Mouse (Mus musculus): Measurements from ENCODE around the gene Nmt1.

Nmt1 gene

GRCm38 (mm10) chr11:103111301-103111700, 83.3 kb downstream of the Nmt1 start:
- DNase-seq (ENCODE audit: low spot score in 2 of 2), result no peak

DNA sequence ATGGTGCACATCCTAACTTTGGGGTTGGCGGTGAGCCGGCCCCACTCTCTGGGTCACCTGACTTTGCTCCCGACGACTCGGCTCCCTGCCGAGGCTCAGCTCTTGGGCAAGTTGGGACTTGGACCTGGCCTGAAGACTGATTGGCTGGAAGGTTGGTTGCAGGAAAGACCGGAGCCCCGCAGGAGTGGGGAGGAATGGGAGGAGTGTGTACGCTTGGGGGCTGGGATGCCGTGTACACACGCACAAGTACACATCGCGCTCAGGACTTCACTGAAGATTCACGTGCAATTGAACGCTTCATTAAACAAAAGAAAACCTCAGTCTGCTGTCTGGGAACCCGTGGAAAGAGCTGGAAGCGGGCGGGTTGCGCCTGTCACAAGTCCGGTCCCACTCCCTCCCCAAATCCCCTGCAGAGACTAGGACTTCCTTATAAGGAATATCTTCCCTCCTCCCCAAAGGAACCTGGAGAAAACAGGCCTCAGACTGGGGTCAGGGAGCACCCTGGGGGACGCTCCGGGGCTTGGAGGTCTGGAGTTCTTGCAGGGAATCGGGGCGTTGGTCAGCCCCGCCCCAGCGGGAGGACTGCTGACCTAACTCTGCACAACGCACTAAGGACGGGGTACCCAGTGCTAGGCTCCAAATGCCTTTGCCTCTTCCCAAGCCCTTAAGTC, 84.0 kb downstream of the Nmt1 start:
- DNase-seq (ENCODE audit: low spot score in 2 of 2), result no peak

- DNase-seq (ENCODE audit: low spot score in 2 of 2), result no peak
Measured at GRCm38 (mm10) chr11:103112552-103112912, 84.5 kb downstream of the Nmt1 start.

GRCm38 (mm10) chr11:103113005-103113404, 85.0 kb downstream of the Nmt1 start:
- DNase-seq (ENCODE audit: low spot score in 2 of 2), result no peak

DNA sequence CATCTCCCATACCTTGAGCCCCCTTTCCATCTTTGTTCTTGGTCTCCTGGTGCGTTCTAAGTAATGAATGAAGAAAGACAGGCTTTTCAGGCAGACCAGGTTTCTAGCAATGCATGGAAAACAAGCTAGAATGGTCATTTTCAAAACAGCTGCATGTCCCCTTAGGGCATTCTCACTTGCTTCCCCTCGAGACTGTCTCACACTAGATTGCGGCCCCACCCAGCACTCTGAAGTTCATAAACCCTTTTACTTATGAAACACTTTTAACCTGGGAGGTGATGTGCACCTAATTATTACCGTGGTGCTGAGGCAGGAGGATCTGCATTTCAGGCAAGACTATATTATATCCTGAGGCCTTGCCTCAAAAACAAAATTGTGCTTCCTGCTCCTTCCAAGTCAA, 85.8 kb downstream of the Nmt1 start:
- no peak for DNase-seq (ENCODE audit: low spot score in 2 of 2)

DNA sequence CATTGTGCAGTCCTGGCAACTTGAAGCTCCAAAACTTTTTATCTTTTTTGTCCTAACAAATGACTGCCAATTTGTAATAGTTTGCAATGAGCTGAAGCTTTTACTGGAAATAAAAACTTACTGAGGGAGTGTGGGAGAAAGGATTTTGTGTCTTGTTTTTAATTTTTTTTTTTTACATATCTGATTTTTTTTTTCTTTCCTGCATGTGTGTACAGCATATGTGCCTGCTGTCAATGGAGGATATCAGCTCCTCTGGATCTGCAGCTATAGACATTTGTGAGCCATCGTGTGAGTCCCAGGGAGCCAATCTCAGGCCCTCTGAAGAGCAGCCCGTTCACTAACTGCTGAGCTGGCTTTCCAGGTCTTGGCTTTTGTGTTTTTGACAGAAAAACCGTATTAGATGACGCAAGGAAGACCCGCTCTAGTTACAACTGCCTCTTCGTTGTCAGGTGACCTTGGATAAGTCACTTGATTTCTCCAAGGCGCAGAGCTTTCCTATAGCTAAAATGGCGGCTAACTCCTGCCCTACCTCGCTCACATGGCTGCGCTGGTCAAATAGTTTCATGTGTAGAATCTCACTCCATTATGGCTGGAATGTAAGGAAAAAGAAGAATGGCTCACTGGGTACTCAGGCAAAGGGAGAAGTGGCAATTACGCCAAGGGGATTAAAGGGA, 86.4 kb downstream of the Nmt1 start:
- DNase-seq (ENCODE audit: low spot score in 2 of 2), result no peak

DNA sequence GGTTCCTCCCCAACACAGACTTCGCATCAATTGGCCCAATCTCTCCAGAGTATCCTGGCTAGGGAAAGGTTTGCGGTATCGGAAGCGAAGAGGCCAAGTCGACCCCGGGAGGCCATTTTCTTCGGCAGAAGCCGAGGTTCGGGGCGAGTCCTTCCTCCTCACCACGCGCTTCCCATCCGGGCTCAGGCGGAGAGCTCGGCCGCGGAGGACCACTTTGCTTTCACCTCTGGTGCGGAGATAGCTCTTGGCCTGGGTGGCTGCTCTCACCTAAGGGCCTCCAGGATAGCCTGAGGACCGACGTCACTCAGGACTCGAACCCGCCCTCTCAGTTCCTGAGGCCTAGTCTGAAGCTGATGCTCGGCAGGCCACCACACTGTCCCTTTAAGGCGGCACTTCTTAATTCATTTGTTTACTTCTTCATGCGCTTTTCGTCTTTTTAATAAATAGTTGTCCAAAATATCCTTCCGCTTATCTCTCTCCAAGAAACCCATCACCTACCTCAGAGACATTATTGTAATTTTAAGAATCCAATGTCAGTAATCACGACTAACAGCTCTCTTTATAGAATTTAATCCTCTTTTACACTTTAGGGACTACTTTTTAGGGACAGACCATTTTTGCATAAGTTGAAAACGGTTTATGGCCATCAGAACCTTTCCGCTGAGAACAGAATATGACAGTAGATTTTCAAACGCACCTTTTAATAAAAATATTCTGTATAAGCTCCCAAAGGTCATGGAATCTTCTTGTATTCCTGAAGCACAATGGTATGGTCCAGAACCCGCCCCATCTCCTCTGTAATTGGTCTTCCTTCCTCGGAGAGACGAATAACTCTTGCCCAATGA, 87.4 kb downstream of the Nmt1 start:
- peak; percentile 83 to 87 for DNase-seq (ENCODE audit: low spot score in 2 of 2)

GRCm38 (mm10) chr11:103116008-103116818, 88.2 kb downstream of the Nmt1 start, which contains the start of gene Hexim1:
Gene Hexim1 (plus strand): TSS chr11:103116231.
- peak; percentile 100 for DNase-seq (ENCODE audit: low spot score in 2 of 2)

GRCm38 (mm10) chr11:103116959-103117590, 89.1 kb downstream of the Nmt1 start:
- peak; percentile 80 to 84 for DNase-seq (ENCODE audit: low spot score in 2 of 2)

DNA sequence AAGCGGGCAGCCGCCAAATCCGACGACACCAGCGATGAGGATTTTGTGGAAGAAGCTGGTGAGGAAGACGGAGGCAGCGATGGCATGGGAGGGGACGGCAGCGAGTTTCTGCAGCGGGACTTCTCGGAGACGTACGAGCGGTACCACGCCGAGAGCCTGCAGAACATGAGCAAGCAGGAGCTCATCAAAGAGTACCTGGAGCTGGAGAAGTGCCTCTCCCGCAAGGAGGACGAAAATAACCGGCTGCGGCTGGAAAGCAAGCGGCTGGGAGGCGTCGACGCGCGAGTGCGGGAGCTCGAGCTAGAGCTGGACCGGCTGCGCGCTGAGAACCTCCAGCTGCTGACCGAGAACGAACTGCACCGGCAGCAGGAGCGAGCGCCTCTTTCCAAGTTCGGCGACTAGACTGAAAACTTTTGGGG, 89.6 kb downstream of the Nmt1 start:
- DNase-seq (ENCODE audit: low spot score in 2 of 2), result no peak
